Mouse (Mus musculus) heart, postnatal 0 days (tissue): Measurements from ENCODE around the gene Rbfox1. TPM values are rescaled to one million over a fixed set of nuclear protein-coding genes. Genes with fewer than 3 reads are reported as not detected.

Experiments used
- ATAC-seq: fragments of 200-750 bp; cut with Nextera tagmentation; 2 replicates; pipeline ENCODE4 v1.8.0; 2017; ENCODE audit warnings: low read depth, moderate number of reproducible peaks, moderate library complexity; ENCODE audit not compliant: insufficient read depth
- DNase-seq: peaks from one replicate; pipeline ENCODE4 v3.0.0-alpha.2; 2016; ENCODE audit warnings: low spot score
- H3K27ac ChIP-seq: fragments of 300-500 bp; sonication (generic); 2 replicates; pipeline ENCODE4 v1.5.1; 2014; ENCODE audit warnings: low read depth, mild to moderate bottlenecking
- H3K27me3 ChIP-seq: fragments of 300-500 bp; sonication (generic); 2 replicates; pipeline ENCODE4 v1.6.1; 2014; ENCODE audit warnings: low read length, mixed read lengths; ENCODE audit not compliant: control insufficient read depth, insufficient read depth
- H3K36me3 ChIP-seq: fragments of 300-500 bp; sonication (generic); replicated peaks from 2 replicates; pipeline ENCODE4 v1.6.1; 2014; ENCODE audit warnings: low read length, mixed read lengths; ENCODE audit not compliant: control insufficient read depth, insufficient read depth
- H3K4me1 ChIP-seq: fragments of 300-500 bp; sonication (generic); 2 replicates; pipeline ENCODE4 v1.6.1; 2014; ENCODE audit warnings: antibody characterized with exemption; ENCODE audit not compliant: control insufficient read depth, insufficient read depth
- H3K4me2 ChIP-seq: fragments of 300-500 bp; sonication (generic); 2 replicates; pipeline ENCODE4 v1.6.1; 2014; ENCODE audit warnings: low read depth, mild to moderate bottlenecking, low read length, moderate library complexity
- H3K4me3 ChIP-seq: fragments of 300-500 bp; sonication (generic); 2 replicates; pipeline ENCODE4 v1.5.1; 2014; ENCODE audit warnings: low read depth, low read length
- H3K9ac ChIP-seq: fragments of 300-500 bp; sonication (generic); replicated peaks from 2 replicates; pipeline ENCODE4 v1.6.1; 2014; ENCODE audit warnings: low read depth, low read length, mixed read lengths
- H3K9me3 ChIP-seq: fragments of 300-500 bp; sonication (generic); replicated peaks from 2 replicates; pipeline ENCODE4 v1.6.1; 2016; ENCODE audit warnings: low read length; ENCODE audit not compliant: control insufficient read depth
- CTCF ChIP-seq: IDR thresholded peaks from 2 replicates; pipeline ENCODE4 v1.5.1; 2016; ENCODE audit warnings: antibody characterized with exemption, control low read depth, low read depth
- EP300 ChIP-seq: IDR thresholded peaks from 2 replicates; pipeline ENCODE4 v1.6.1; 2016; ENCODE audit warnings: antibody characterized with exemption, low read depth
- WGBS: fragments of 180-500 bp; shearing (Covaris S2); extraction: QIAGEN DNeasy Blood & Tissue Kit; methylation state at CpG from one replicate; pipeline ENCODE4 v1.1.7; 2014; 5-methylcytosine and 5-hydroxymethylcytosine counted together
- polyA plus RNA-seq: library from polyadenylated mRNA; unstranded; fragments of >200 nt; fragmentation: Nextera tagmentation; extraction: Ambion mirVana; gene quantifications from 2 replicates; pipeline ENCODE4 v1.2.1, GENCODE M21; 2015
- total RNA-seq: library from RNA; depleted of rRNA; stranded (reverse); fragments of >200 nt; gene quantifications from 2 replicates; pipeline ENCODE4 v1.2.3, GENCODE M21; 2014; ENCODE audit warnings: low replicate concordance

Gene Rbfox1
- total and polyA plus RNA-seq, 2 experiments from 2014 or later, result 6.0 to 15.3 TPM

DNA sequence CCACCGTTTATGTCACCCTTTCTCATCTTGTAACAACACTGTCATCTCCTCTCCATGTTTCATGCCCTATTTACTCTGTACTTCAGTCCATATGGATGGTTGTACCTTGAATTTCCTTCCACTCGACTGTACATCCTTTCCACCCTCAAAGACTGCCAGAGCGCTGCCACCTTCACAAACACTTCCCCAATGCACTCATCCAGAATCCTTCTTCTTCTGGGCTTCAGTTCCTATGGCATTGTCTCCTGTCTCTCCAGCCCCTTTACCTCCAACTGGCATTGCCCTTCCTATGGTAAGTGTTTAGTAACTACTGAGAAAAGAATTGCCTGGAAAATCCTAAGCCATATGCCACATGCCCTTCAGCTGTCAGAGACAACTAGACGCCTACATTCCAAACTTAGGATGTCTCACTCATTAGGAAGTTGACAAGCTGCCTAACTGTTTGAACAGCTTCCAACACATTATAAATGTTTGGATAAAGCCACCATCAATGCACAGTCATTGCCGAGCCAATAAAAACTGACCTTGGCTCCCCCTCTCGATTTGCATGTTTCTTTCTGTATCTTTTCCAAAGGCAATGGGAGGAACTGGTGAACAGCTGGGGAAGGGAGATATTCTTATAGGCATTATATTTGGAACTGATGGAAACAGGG is 505.2 kb downstream of the Rbfox1 start:
- H3K9me3 ChIP-seq, result no peaks in the 10 kb centered on the region
- 56% methylated on average over 6 of the region's 6 CpGs for WGBS
- no peaks in the 10 kb centered on the region for H3K36me3 ChIP-seq
- no peak overlapping the region for H3K4me2 ChIP-seq
- DNase-seq (no peak), ATAC-seq (no peak)
- H3K4me1 ChIP-seq, result no peaks in the 10 kb centered on the region
- H3K9ac ChIP-seq, result no peak overlapping the region
- TF ChIP-seq EP300, result no peak
- no peak for TF ChIP-seq CTCF
- no peak overlapping the region for H3K27ac ChIP-seq
- H3K27me3 ChIP-seq, result no peaks in the 10 kb centered on the region
- no peak overlapping the region for H3K4me3 ChIP-seq

GRCm38 (mm10) chr16:6396676-6397409 is 511.7 kb downstream of the Rbfox1 start:
- no peaks in the 10 kb centered on the region for H3K36me3 ChIP-seq
- no peak overlapping the region for H3K9ac ChIP-seq
- 49% methylated on average over 8 of the region's 8 CpGs for WGBS
- H3K27ac ChIP-seq, result no peak overlapping the region
- TF ChIP-seq CTCF (no peak), EP300 (no peak)
- no peaks in the 10 kb centered on the region for H3K27me3 ChIP-seq
- no peak for DNase-seq
- H3K4me2 ChIP-seq, result no peak overlapping the region
- no peak overlapping the region for H3K4me3 ChIP-seq
- H3K4me1 ChIP-seq, result no peaks in the 10 kb centered on the region
- no peaks in the 10 kb centered on the region for H3K9me3 ChIP-seq
- no peak for ATAC-seq

- Histone ChIP-seq H3K36me3 (no peaks in the 10 kb centered on the region), H3K4me1 (no peaks in the 10 kb centered on the region), H3K9me3 (no peaks in the 10 kb centered on the region), H3K27me3 (no peaks in the 10 kb centered on the region), H3K9ac (no peak overlapping the region), H3K4me3 (no peak overlapping the region), H3K27ac (no peak overlapping the region), H3K4me2 (no peak overlapping the region)
- no peak for TF ChIP-seq EP300
- no peak for TF ChIP-seq CTCF
- ATAC-seq (no peak), DNase-seq (no peak)
- WGBS, result 83% methylated on average over 2 of the region's 2 CpGs
Measured at GRCm38 (mm10) chr16:6397635-6398034, 512.5 kb downstream of the Rbfox1 start.

DNA sequence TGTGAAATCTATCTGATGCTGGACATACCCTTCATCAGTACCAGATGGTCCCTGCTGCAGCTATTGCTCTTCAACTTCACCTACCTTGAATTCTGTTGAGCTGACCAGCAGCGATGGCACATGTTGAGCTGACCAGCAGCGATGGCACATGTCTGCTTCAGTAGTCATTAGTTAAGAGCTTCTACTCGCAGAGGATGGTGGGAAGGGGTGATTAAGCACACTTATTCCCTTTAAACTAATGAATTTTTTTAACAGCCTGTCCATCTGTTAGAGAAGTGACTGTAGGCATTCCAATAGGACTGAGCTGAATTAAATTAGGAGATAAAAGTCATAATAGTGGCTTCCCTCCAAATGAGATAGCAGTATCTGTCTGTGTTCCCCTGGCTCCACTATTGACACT is 517.7 kb downstream of the Rbfox1 start:
- Histone ChIP-seq H3K36me3 (no peaks in the 10 kb centered on the region), H3K4me2 (no peak overlapping the region), H3K27ac (no peak overlapping the region), H3K4me3 (no peak overlapping the region), H3K27me3 (no peaks in the 10 kb centered on the region), H3K9ac (no peak overlapping the region), H3K9me3 (no peaks in the 10 kb centered on the region), H3K4me1 (no peaks in the 10 kb centered on the region)
- DNase-seq, result no peak
- no peak for ATAC-seq
- 74% methylated on average over 3 of the region's 3 CpGs for whole genome bisulfite sequencing
- no peak for TF ChIP-seq EP300
- no peak for TF ChIP-seq CTCF

- WGBS, result 37% methylated on average over 2 of the region's 2 CpGs
- H3K4me2 ChIP-seq, result no peak overlapping the region
Measured at GRCm38 (mm10) chr16:6414846-6415245, 529.7 kb downstream of the Rbfox1 start.

More at GRCm38 (mm10) chr16:6414846-6415245, 529.7 kb downstream of the Rbfox1 start:
- TF ChIP-seq EP300, result no peak
- TF ChIP-seq CTCF, result no peak
- Histone ChIP-seq H3K27ac (no peak overlapping the region), H3K27me3 (no peaks in the 10 kb centered on the region), H3K36me3 (no peaks in the 10 kb centered on the region), H3K4me1 (no peaks in the 10 kb centered on the region), H3K9me3 (no peaks in the 10 kb centered on the region), H3K9ac (no peak overlapping the region), H3K4me3 (no peak overlapping the region)
- no peak for ATAC-seq
- no peak for DNase-seq
